Mouse (Mus musculus) gastrocnemius, postnatal 14 days (tissue): ENCODE measurements at regions not wholly inside any gene's neighbourhood (a gene's known extent, or its start where the extent isn't known, plus 50 kb on each side); places are given as distances from the start of the nearest gene placed in this dataset.

ENCODE experiments used
- DNase-seq: peaks from one replicate; pipeline ENCODE4 v3.0.0; 2021; ENCODE audit warnings: mixed read lengths
- intact Hi-C: fragments of 180-260 bp; cut with DNase I; formaldehyde crosslinking; loops from one replicate; pipeline ENCODE4 v1.15.1; 2025; ENCODE audit warnings: low total_unique reads

GRCm38 (mm10) chr4:55734331-55734730 lies 202.1 kb upstream of the Klf4 start:
- intact Hi-C loops: no loop called here
- DNase-seq: no peak

GRCm38 (mm10) chr4:55733223-55733622 lies 201.0 kb upstream of the Klf4 start:
- intact Hi-C loops: no loop called here
- DNase-seq: no peak

GRCm38 (mm10) chr4:55732006-55732405 lies 199.7 kb upstream of the Klf4 start:
- peak; percentile 72 for DNase-seq
- intact Hi-C loops: no loop called here

GRCm38 (mm10) chr4:55730266-55730665 lies 198.0 kb upstream of the Klf4 start:
- DNase-seq: no peak
- intact Hi-C loops: no loop called here

- intact Hi-C loops: no loop called here
- no peak for DNase-seq
These were observed 194.9 kb upstream of the Klf4 start for GRCm38 (mm10) chr4:55727178-55727577.

GRCm38 (mm10) chr4:55726081-55726480 lies 193.8 kb upstream of the Klf4 start:
- DNase-seq: no peak
- intact Hi-C loops: no loop called here

- intact Hi-C loops: no loop called here
- no peak for DNase-seq
These were observed 192.0 kb upstream of the Klf4 start for GRCm38 (mm10) chr4:55724286-55724685.

GRCm38 (mm10) chr4:55723124-55723523 lies 190.9 kb upstream of the Klf4 start:
- DNase-seq: peak; percentile 68
- intact Hi-C loops: no loop called here

GRCm38 (mm10) chr4:55722388-55722787 lies 190.1 kb upstream of the Klf4 start:
- intact Hi-C loops: no loop called here
- DNase-seq: no peak

- intact Hi-C loops: no loop called here
- DNase-seq: peak; percentile 46
These were observed 189.6 kb upstream of the Klf4 start for GRCm38 (mm10) chr4:55721834-55722233.

GRCm38 (mm10) chr4:55718438-55718837 lies 186.2 kb upstream of the Klf4 start:
- DNase-seq: peak; percentile 37
- intact Hi-C loops: no loop called here

GRCm38 (mm10) chr4:55716161-55716651 lies 183.9 kb upstream of the Klf4 start:
- intact Hi-C loops: no loop called here
- peak; percentile 28 for DNase-seq

- no peak for DNase-seq
- intact Hi-C loops: no loop called here
These were observed 179.5 kb upstream of the Klf4 start for GRCm38 (mm10) chr4:55711500-55712341.

- intact Hi-C loops: no loop called here
- no peak for DNase-seq
These were observed 178.2 kb upstream of the Klf4 start for GRCm38 (mm10) chr4:55710476-55710875.

GRCm38 (mm10) chr4:55708808-55709207 lies 176.5 kb upstream of the Klf4 start:
- intact Hi-C loops: no loop called here
- DNase-seq: no peak

GRCm38 (mm10) chr4:55707916-55708315 lies 175.7 kb upstream of the Klf4 start:
- intact Hi-C loops: no loop called here
- no peak for DNase-seq

GRCm38 (mm10) chr4:55704921-55705320 lies 172.7 kb upstream of the Klf4 start:
- DNase-seq: no peak
- intact Hi-C loops: no loop called here

- intact Hi-C loops: no loop called here
- no peak for DNase-seq
These were observed 171.2 kb upstream of the Klf4 start for GRCm38 (mm10) chr4:55703346-55703916.

GRCm38 (mm10) chr4:55701334-55701733 lies 169.1 kb upstream of the Klf4 start:
- no peak for DNase-seq
- intact Hi-C loops: no loop called here

GRCm38 (mm10) chr4:55699917-55700316 lies 167.7 kb upstream of the Klf4 start:
- intact Hi-C loops: no loop called here
- DNase-seq: no peak

GRCm38 (mm10) chr4:55699161-55699560 lies 166.9 kb upstream of the Klf4 start:
- intact Hi-C loops: no loop called here

More at GRCm38 (mm10) chr4:55699161-55699560, 166.9 kb upstream of the Klf4 start:
- no peak for DNase-seq
